25 mouse cellular contexts compared by ENCODE assay signal in the genomic region with DNA sequence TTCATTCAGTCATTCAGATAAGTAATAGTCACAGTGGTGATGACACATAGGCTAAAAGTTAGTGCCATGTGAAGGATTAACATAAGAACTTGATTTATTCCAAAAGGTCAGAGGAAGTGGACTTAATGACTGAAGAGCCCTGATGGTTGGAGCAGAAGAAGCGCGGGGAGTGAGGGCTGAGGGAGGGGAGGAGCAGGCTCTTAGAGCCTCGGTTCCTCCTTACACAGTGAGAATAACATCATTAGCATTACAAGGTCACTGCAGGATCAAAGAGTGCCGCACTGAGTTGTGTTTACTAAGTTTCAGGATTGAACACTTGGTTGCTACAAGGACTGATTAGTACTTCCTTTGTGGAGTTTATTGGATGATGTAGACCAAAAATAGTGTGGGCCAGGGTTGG. TPM values are rescaled to one million over a fixed set of nuclear protein-coding genes. Genes with fewer than 3 reads are reported as not detected.
DNase-seq lines count a peak whose midpoint lies in the region; ATAC-seq and TF ChIP-seq lines count a peak whose summit lies in the region.
"Had no signal": no experiment of that assay in that cellular context is flagged by ENCODE, and none has a peak within 500 bp of the region (broad histone marks: within the 10 kb centered on the region; RNA-seq: fewer than 3 reads in every experiment).

No protein-coding gene starts in this region.

- no peak for DNase-seq in kidney, postnatal 14 days
- peak; percentile 87 for DNase-seq in ES-CJ7 (ENCODE audit: low read depth, low spot score)
- DNase-seq in ZHBTc4 (ENCODE audit: low read depth, low spot score) = peak; percentile 89
- DNase-seq: adrenal gland, adult 2 months; adrenal gland, postnatal 36 days; cerebellum, adult 2 months; cerebellum, postnatal 10 days; gastrocnemius, postnatal 10 days; heart, adult 18-20 months; heart, postnatal 10 days; heart, postnatal 4 days; kidney, adult 11 months had no signal

- WGBS in kidney, embryonic 14.5 days = 8% methylated on average over 4 of the region's 4 CpGs
- 27% methylated on average over 4 of the region's 4 CpGs for WGBS in intestine, postnatal 0 days

- H3K9ac ChIP-seq in kidney, embryonic 14.5 days (ENCODE audit: low read depth, low read length) = no peak overlapping the region
- H3K9ac ChIP-seq in ES-Bruce4 (ENCODE audit: low read depth, poor library complexity, severe bottlenecking) = no peak overlapping the region
- H3K9ac ChIP-seq in intestine, postnatal 0 days (ENCODE audit: low read depth, low read length) = no peak overlapping the region
- H3K9ac ChIP-seq: embryonic facial prominence, embryonic 15.5 days; forebrain, embryonic 15.5 days; hindbrain, embryonic 12.5 days had no signal

- TF ChIP-seq EP300 in ES-Bruce4 (IDR thresholded peaks at IDR 0.05; ENCODE audit: insufficient read depth, low read depth, low read length) = peak; percentile 90

- no peaks in the 10 kb centered on the region for H3K27me3 ChIP-seq in kidney, embryonic 14.5 days (ENCODE audit: control insufficient read depth, insufficient read depth, low read length)
- H3K27me3 ChIP-seq in ES-Bruce4 (ENCODE audit: control insufficient read depth, insufficient read depth, low read length, poor library complexity, severe bottlenecking) = no peaks in the 10 kb centered on the region
- H3K27me3 ChIP-seq in intestine, postnatal 0 days (replicated peaks; ENCODE audit: control insufficient read depth, insufficient read depth, low read length) = no peaks in the 10 kb centered on the region
- H3K27me3 ChIP-seq: embryonic facial prominence, embryonic 15.5 days; forebrain, embryonic 15.5 days; hindbrain, embryonic 12.5 days; Patski had no signal

- no peaks in the 10 kb centered on the region for H3K4me1 ChIP-seq in kidney, embryonic 14.5 days (ENCODE audit: control insufficient read depth, insufficient read depth, low read length)
- H3K4me1 ChIP-seq in ES-Bruce4 (ENCODE audit: control insufficient read depth, insufficient read depth, low read length) = peaks cover 9% of the 10 kb centered on the region
- no peaks in the 10 kb centered on the region for H3K4me1 ChIP-seq in intestine, postnatal 0 days (replicated peaks; ENCODE audit: control insufficient read depth, insufficient read depth, low read length)
- H3K4me1 ChIP-seq: embryonic facial prominence, embryonic 15.5 days; forebrain, embryonic 15.5 days; heart, embryonic 10.5 days; hindbrain, embryonic 12.5 days had no signal

- TF ChIP-seq POLR2A in ES-Bruce4 (IDR thresholded peaks at IDR 0.05; ENCODE audit: insufficient read depth, low read length) = no peak

- no peaks in the 10 kb centered on the region for H3K36me3 ChIP-seq in kidney, embryonic 14.5 days (ENCODE audit: control insufficient read depth, insufficient read depth, low read length)
- no peaks in the 10 kb centered on the region for H3K36me3 ChIP-seq in ES-Bruce4 (ENCODE audit: control insufficient read depth, insufficient read depth, low read length, poor library complexity, severe bottlenecking)
- no peaks in the 10 kb centered on the region for H3K36me3 ChIP-seq in intestine, postnatal 0 days (ENCODE audit: control insufficient read depth, insufficient read depth)
- H3K36me3 ChIP-seq: embryonic facial prominence, embryonic 15.5 days; forebrain, embryonic 10.5 days; forebrain, embryonic 15.5 days; heart, embryonic 10.5 days; hindbrain, embryonic 12.5 days had no signal

- ATAC-seq in kidney, embryonic 14.5 days (ENCODE audit: low FRiP score, low TSS enrichment) = peak; percentile 66; the same call in 1 of the 2 replicates
- no peak for ATAC-seq in intestine, postnatal 0 days
- ATAC-seq: forebrain, embryonic 15.5 days; hindbrain, embryonic 16.5 days; inflammation-experienced regulatory T-cells, adult 6 months; Patski had no signal

- H3K4me3 ChIP-seq in kidney, embryonic 14.5 days (ENCODE audit: low read length) = no peak overlapping the region
- H3K4me3 ChIP-seq in ES-Bruce4 (ENCODE audit: low read depth, low read length) = no peak overlapping the region
- H3K4me3 ChIP-seq in intestine, postnatal 0 days (ENCODE audit: low read depth, low read length) = no peak overlapping the region
- H3K4me3 ChIP-seq: embryonic facial prominence, embryonic 15.5 days; erythroblast, embryonic 14.5 days; forebrain, embryonic 10.5 days; forebrain, embryonic 15.5 days; heart, embryonic 10.5 days; hindbrain, embryonic 12.5 days had no signal

- no peak overlapping the region for H3K4me2 ChIP-seq in kidney, embryonic 14.5 days (replicated peaks; ENCODE audit: low read depth, low read length)
- H3K4me2 ChIP-seq in intestine, postnatal 0 days (replicated peaks; ENCODE audit: low read depth) = no peak overlapping the region
- H3K4me2 ChIP-seq: embryonic facial prominence, embryonic 15.5 days; forebrain, embryonic 15.5 days; hindbrain, embryonic 12.5 days had no signal

- H3K9me3 ChIP-seq in kidney, embryonic 14.5 days (ENCODE audit: control insufficient read depth, low read length) = no peaks in the 10 kb centered on the region
- no peaks in the 10 kb centered on the region for H3K9me3 ChIP-seq in ES-Bruce4 (replicated peaks; ENCODE audit: control insufficient read depth, insufficient read depth, low read length, poor library complexity, severe bottlenecking)
- no peaks in the 10 kb centered on the region for H3K9me3 ChIP-seq in intestine, postnatal 0 days (ENCODE audit: control insufficient read depth)
- H3K9me3 ChIP-seq: embryonic facial prominence, embryonic 15.5 days; forebrain, embryonic 10.5 days; forebrain, embryonic 15.5 days; heart, embryonic 10.5 days; hindbrain, embryonic 12.5 days had no signal

- H3K27ac ChIP-seq in kidney, embryonic 14.5 days (ENCODE audit: low read depth, low read length) = no peak overlapping the region
- H3K27ac ChIP-seq in ES-Bruce4 (ENCODE audit: insufficient read depth, low read length) = peak overlapping the region; percentile 44; the same call in 1 of the 2 replicates
- no peak overlapping the region for H3K27ac ChIP-seq in intestine, postnatal 0 days (ENCODE audit: low read depth, low read length)
- H3K27ac ChIP-seq: embryonic facial prominence, embryonic 15.5 days; forebrain, embryonic 10.5 days; forebrain, embryonic 15.5 days; heart, embryonic 10.5 days; hindbrain, embryonic 12.5 days had no signal

- TF ChIP-seq CTCF in ES-Bruce4 (IDR thresholded peaks at IDR 0.05; ENCODE audit: low read depth, low read length) = no peak
- TF ChIP-seq CTCF in intestine, postnatal 0 days (IDR thresholded peaks at IDR 0.05; ENCODE audit: low read depth) = no peak

RNA-seq across cellular contexts. Expression of gene Ccdc170, which starts 10.6 kb away (rescaled TPM):
- 0.47 and 1.0 TPM in 2 replicates for polyA plus RNA-seq in kidney, embryonic 14.5 days (2014; fragmentation: Nextera tagmentation; extraction: Ambion mirVana)
- polyA plus RNA-seq in ES-Bruce4 (2011; ENCODE audit: insufficient read depth, insufficient read length, low read depth, missing spikeins) = 4.2 and 6.8 TPM in 2 replicates
- polyA plus RNA-seq in intestine, postnatal 0 days (2015; fragmentation: Nextera tagmentation; extraction: Ambion mirVana) = 0.13 TPM in 1 of 2 replicates, not detected in the other
- polyA plus RNA-seq: erythroblast, embryonic 14.5 days; forebrain, embryonic 10.5 days; heart, embryonic 10.5 days; heart, embryonic 14.5 days; inflammation-experienced regulatory T-cells, adult 6 months had no signal
